Mouse (Mus musculus): ENCODE measurements at regions not wholly inside any gene's neighbourhood (a gene's known extent, or its start where the extent isn't known, plus 50 kb on each side); places are given as distances from the start of the nearest gene placed in this dataset.
"Not testable (repeated sequence)": the region's sequence is repeated elsewhere in the genome, so short reads cannot be mapped to it uniquely, and the experiment has no call there.

DNA sequence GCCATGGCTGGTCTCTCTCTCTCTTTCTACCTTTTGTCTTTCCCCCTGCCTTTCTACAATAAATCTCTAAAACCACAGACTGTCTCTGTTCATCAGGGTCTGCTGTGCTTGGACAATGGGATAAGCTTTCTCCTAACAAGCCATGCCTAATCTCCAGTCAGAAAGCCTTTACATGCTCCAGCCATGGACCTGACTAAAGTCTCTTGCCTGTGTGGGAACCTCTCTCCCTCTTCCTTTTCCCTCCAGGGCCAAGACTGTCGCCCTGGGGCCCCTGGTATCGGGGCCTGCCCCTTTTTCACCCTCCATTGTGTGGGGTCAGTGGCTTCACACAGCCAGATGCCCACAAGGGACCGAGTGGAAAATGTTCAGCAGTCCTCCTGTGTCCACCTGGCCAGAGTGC, 1151.3 kb upstream of the Prmt6 start:
- Histone ChIP-seq H3K4me1 (ENCODE audit: control insufficient read depth, insufficient read depth, low read length) (no peaks in the 10 kb centered on the region), H3K4me2 (ENCODE audit: low read depth) (no peak overlapping the region), H3K9ac (ENCODE audit: low read length) (no peak overlapping the region), H3K27me3 (ENCODE audit: control insufficient read depth, insufficient read depth, low read length) (no peaks in the 10 kb centered on the region), H3K27ac (ENCODE audit: low read depth, low read length) (no peak overlapping the region), H3K4me3 (ENCODE audit: low read depth, low read length) (no peak overlapping the region), H3K9me3 (ENCODE audit: control insufficient read depth, low read length) (no peaks in the 10 kb centered on the region), H3K36me3 (ENCODE audit: control insufficient read depth, insufficient read depth, low read length) (no peaks in the 10 kb centered on the region)
- 34% methylated on average over 3 of the region's 3 CpGs for WGBS
- no peak for DNase-seq (ENCODE audit: low spot score)
- ATAC-seq (ENCODE audit: insufficient read depth, low FRiP score, low TSS enrichment), result no peak

DNA sequence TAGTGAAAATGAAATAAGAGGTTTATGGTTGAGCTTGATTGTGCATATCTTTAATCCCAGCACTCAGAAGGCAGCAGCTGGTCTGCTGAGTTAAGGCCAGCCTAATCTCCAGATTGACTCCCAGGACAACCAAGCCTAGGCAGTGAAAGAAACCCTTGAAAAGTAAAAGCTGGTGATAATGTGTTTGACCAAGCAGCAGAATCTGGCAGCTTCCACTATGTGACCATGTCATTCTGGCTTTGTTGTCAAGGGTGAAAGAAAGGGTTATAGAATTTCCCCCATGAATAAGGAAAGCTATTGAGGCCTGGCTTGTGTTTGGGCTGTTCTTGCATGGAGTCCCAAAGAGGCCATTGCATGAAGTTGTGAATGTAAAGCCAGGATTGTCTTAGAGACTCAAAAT, 1142.3 kb upstream of the Prmt6 start:
- no peak overlapping the region for H3K27ac ChIP-seq (ENCODE audit: low read depth, low read length)
- H3K4me1 ChIP-seq (ENCODE audit: control insufficient read depth, insufficient read depth, low read length), result no peaks in the 10 kb centered on the region
- H3K4me2 ChIP-seq (ENCODE audit: low read depth), result no peak overlapping the region
- no peaks in the 10 kb centered on the region for H3K27me3 ChIP-seq (ENCODE audit: control insufficient read depth, insufficient read depth, low read length)
- DNase-seq (ENCODE audit: low spot score) (no peak), ATAC-seq (ENCODE audit: insufficient read depth, low FRiP score, low TSS enrichment) (no peak)
- H3K36me3 ChIP-seq (ENCODE audit: control insufficient read depth, insufficient read depth, low read length), result no peaks in the 10 kb centered on the region
- H3K9ac ChIP-seq (ENCODE audit: low read length), result no peak overlapping the region
- no peaks in the 10 kb centered on the region for H3K9me3 ChIP-seq (ENCODE audit: control insufficient read depth, low read length)
- no peak overlapping the region for H3K4me3 ChIP-seq (ENCODE audit: low read depth, low read length)

DNA sequence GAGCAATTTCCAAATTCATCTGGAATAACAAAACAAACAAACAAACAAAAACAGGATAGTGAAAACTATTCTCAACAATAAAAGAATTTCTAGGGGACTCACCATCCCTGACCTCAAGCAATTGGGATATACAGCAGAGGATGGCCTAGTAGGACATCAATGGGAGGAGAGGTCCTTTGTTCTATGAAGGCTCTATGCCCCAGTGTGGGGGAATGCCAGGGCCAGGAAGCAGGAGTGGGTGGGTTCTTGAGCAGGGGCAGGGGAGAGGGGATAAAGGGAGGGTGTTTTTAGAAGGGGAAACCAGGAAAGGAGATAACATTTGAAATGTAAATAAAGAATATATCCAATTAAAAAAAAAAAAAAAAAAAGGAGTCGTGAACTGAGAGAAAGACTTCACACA, 1141.9 kb upstream of the Prmt6 start:
- 71% methylated on average over 1 of the region's 1 CpGs for WGBS
- not testable (repeated sequence) for H3K4me2 ChIP-seq (ENCODE audit: low read depth); H3K27me3 ChIP-seq (ENCODE audit: control insufficient read depth, insufficient read depth, low read length); DNase-seq (ENCODE audit: low spot score); H3K36me3 ChIP-seq (ENCODE audit: control insufficient read depth, insufficient read depth, low read length); H3K27ac ChIP-seq (ENCODE audit: low read depth, low read length); H3K4me1 ChIP-seq (ENCODE audit: control insufficient read depth, insufficient read depth, low read length); H3K9ac ChIP-seq (ENCODE audit: low read length); ATAC-seq (ENCODE audit: insufficient read depth, low FRiP score, low TSS enrichment); H3K9me3 ChIP-seq (ENCODE audit: control insufficient read depth, low read length); H3K4me3 ChIP-seq (ENCODE audit: low read depth, low read length)

DNA sequence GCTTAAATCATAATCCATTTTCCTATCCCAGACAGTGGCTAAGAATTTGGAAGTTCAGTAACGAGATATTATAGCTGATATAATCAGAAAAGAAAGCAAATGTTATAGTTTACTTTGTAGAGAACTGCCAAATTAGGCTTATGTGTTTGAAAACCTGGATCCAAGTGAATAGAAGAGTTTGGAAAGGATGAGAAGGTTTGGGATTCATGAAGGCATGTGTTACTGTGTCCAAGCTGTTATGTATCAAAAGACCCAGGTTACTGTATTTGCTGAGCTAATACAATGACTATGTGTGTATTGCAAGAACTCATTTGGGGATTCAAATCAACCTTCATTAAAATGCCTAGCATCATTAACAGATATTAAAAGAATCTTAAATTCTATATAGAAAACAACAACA, 1135.9 kb upstream of the Prmt6 start:
- ATAC-seq (ENCODE audit: insufficient read depth, low FRiP score, low TSS enrichment), result no peak
- H3K36me3 ChIP-seq (ENCODE audit: control insufficient read depth, insufficient read depth, low read length), result no peaks in the 10 kb centered on the region
- no peak overlapping the region for H3K4me3 ChIP-seq (ENCODE audit: low read depth, low read length)
- H3K4me2 ChIP-seq (ENCODE audit: low read depth), result no peak overlapping the region
- H3K27ac ChIP-seq (ENCODE audit: low read depth, low read length), result no peak overlapping the region
- H3K27me3 ChIP-seq (ENCODE audit: control insufficient read depth, insufficient read depth, low read length), result no peaks in the 10 kb centered on the region
- H3K4me1 ChIP-seq (ENCODE audit: control insufficient read depth, insufficient read depth, low read length), result no peaks in the 10 kb centered on the region
- DNase-seq (ENCODE audit: low spot score), result no peak
- no peaks in the 10 kb centered on the region for H3K9me3 ChIP-seq (ENCODE audit: control insufficient read depth, low read length)
- no peak overlapping the region for H3K9ac ChIP-seq (ENCODE audit: low read length)
- WGBS, result 87% methylated on average over 1 of the region's 1 CpGs

DNA sequence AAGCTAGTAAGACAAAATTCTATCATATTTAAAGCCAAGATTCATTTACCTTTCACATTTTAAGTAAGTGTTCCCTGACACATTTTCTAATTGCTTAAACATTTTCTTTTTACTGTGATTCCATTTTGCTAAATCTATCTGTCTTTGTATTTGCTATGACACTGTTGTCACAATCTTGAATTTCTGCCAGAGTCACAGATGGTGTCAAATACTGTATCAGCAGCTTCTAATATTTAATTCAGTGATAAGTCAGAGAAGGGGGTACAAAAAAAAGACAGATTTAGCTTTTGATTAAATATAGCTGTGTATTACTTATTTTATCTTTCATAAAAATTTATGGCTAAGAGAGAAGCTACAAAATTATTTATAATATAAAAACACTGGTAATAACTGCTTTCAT, 1135.5 kb upstream of the Prmt6 start:
- ATAC-seq (ENCODE audit: insufficient read depth, low FRiP score, low TSS enrichment), result no peak
- H3K4me3 ChIP-seq (ENCODE audit: low read depth, low read length), result no peak overlapping the region
- DNase-seq (ENCODE audit: low spot score), result no peak
- H3K27me3 ChIP-seq (ENCODE audit: control insufficient read depth, insufficient read depth, low read length), result no peaks in the 10 kb centered on the region
- H3K9me3 ChIP-seq (ENCODE audit: control insufficient read depth, low read length), result no peaks in the 10 kb centered on the region
- no peak overlapping the region for H3K4me2 ChIP-seq (ENCODE audit: low read depth)
- H3K36me3 ChIP-seq (ENCODE audit: control insufficient read depth, insufficient read depth, low read length), result no peaks in the 10 kb centered on the region
- no peak overlapping the region for H3K27ac ChIP-seq (ENCODE audit: low read depth, low read length)
- no peaks in the 10 kb centered on the region for H3K4me1 ChIP-seq (ENCODE audit: control insufficient read depth, insufficient read depth, low read length)
- no peak overlapping the region for H3K9ac ChIP-seq (ENCODE audit: low read length)

- no peak overlapping the region for H3K9ac ChIP-seq (ENCODE audit: low read length)
- H3K27ac ChIP-seq (ENCODE audit: low read depth, low read length), result no peak overlapping the region
- no peak for DNase-seq (ENCODE audit: low spot score)
- H3K4me1 ChIP-seq (ENCODE audit: control insufficient read depth, insufficient read depth, low read length), result no peaks in the 10 kb centered on the region
- no peak overlapping the region for H3K4me2 ChIP-seq (ENCODE audit: low read depth)
- no peaks in the 10 kb centered on the region for H3K27me3 ChIP-seq (ENCODE audit: control insufficient read depth, insufficient read depth, low read length)
- no peak overlapping the region for H3K4me3 ChIP-seq (ENCODE audit: low read depth, low read length)
- H3K36me3 ChIP-seq (ENCODE audit: control insufficient read depth, insufficient read depth, low read length), result no peaks in the 10 kb centered on the region
- no peak for ATAC-seq (ENCODE audit: insufficient read depth, low FRiP score, low TSS enrichment)
- 90% methylated on average over 7 of the region's 7 CpGs for WGBS
- H3K9me3 ChIP-seq (ENCODE audit: control insufficient read depth, low read length), result no peaks in the 10 kb centered on the region
Measured at GRCm38 (mm10) chr3:111385627-111386026, 1134.8 kb upstream of the Prmt6 start.

- DNase-seq (ENCODE audit: low spot score) (no peak), ATAC-seq (ENCODE audit: insufficient read depth, low FRiP score, low TSS enrichment) (no peak)
- WGBS, result 58% methylated on average over 1 of the region's 1 CpGs
- H3K9me3 ChIP-seq (ENCODE audit: control insufficient read depth, low read length), result no peaks in the 10 kb centered on the region
- H3K27me3 ChIP-seq (ENCODE audit: control insufficient read depth, insufficient read depth, low read length), result no peaks in the 10 kb centered on the region
- H3K36me3 ChIP-seq (ENCODE audit: control insufficient read depth, insufficient read depth, low read length), result no peaks in the 10 kb centered on the region
- H3K4me3 ChIP-seq (ENCODE audit: low read depth, low read length), result no peak overlapping the region
- no peaks in the 10 kb centered on the region for H3K4me1 ChIP-seq (ENCODE audit: control insufficient read depth, insufficient read depth, low read length)
- H3K4me2 ChIP-seq (ENCODE audit: low read depth), result no peak overlapping the region
- H3K27ac ChIP-seq (ENCODE audit: low read depth, low read length), result no peak overlapping the region
- H3K9ac ChIP-seq (ENCODE audit: low read length), result no peak overlapping the region
Measured at GRCm38 (mm10) chr3:111371259-111371658, 1120.5 kb upstream of the Prmt6 start.

GRCm38 (mm10) chr3:111338247-111338646, 1087.4 kb upstream of the Prmt6 start:
- H3K36me3 ChIP-seq (ENCODE audit: control insufficient read depth, insufficient read depth, low read length), result no peaks in the 10 kb centered on the region
- no peak overlapping the region for H3K4me2 ChIP-seq (ENCODE audit: low read depth)
- DNase-seq (ENCODE audit: low spot score) (no peak), ATAC-seq (ENCODE audit: insufficient read depth, low FRiP score, low TSS enrichment) (no peak)
- no peaks in the 10 kb centered on the region for H3K27me3 ChIP-seq (ENCODE audit: control insufficient read depth, insufficient read depth, low read length)
- H3K9ac ChIP-seq (ENCODE audit: low read length), result no peak overlapping the region
- no peaks in the 10 kb centered on the region for H3K4me1 ChIP-seq (ENCODE audit: control insufficient read depth, insufficient read depth, low read length)
- H3K27ac ChIP-seq (ENCODE audit: low read depth, low read length), result no peak overlapping the region
- WGBS, result 52% methylated on average over 2 of the region's 2 CpGs
- no peaks in the 10 kb centered on the region for H3K9me3 ChIP-seq (ENCODE audit: control insufficient read depth, low read length)
- H3K4me3 ChIP-seq (ENCODE audit: low read depth, low read length), result no peak overlapping the region

DNA sequence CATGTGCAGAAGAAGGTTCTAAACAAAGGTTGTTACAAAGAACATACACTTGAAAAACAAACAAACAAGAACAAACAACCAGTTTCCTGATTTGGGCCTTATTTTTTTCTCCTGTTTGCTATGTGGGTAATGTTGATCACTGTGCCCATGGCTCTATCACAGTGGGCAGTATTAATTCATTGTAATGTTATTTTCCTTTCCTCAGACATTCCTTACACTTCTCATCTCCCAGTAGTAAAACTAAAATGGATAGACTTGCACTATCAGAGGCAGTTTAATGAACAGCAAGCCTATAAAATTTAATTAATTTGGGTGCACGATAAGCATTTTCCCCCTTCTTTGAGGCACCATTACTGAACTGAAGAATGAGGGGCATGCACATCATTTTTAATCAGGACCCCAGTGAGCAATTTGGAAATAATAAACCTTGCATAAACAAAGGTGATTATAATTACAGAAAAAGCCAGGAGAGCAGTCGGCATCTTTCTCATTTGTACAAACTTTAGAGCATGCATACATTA, 1040.3 kb upstream of the Prmt6 start:
- H3K4me3 ChIP-seq (ENCODE audit: low read depth, low read length), result no peak overlapping the region
- 89% methylated on average over 2 of the region's 2 CpGs for WGBS
- H3K4me2 ChIP-seq (ENCODE audit: low read depth), result no peak overlapping the region
- H3K27ac ChIP-seq (ENCODE audit: low read depth, low read length), result no peak overlapping the region
- DNase-seq (ENCODE audit: low spot score), result no peak
- no peaks in the 10 kb centered on the region for H3K27me3 ChIP-seq (ENCODE audit: control insufficient read depth, insufficient read depth, low read length)
- H3K4me1 ChIP-seq (ENCODE audit: control insufficient read depth, insufficient read depth, low read length), result no peaks in the 10 kb centered on the region
- ATAC-seq (ENCODE audit: insufficient read depth, low FRiP score, low TSS enrichment), result peak; percentile 16; the same call in 1 of the 2 replicates
- H3K9me3 ChIP-seq (ENCODE audit: control insufficient read depth, low read length), result no peaks in the 10 kb centered on the region
- no peak overlapping the region for H3K9ac ChIP-seq (ENCODE audit: low read length)
- no peaks in the 10 kb centered on the region for H3K36me3 ChIP-seq (ENCODE audit: control insufficient read depth, insufficient read depth, low read length)

Measured in neural tube, embryonic 11.5 days (tissue).